Mouse (Mus musculus) E14TG2a.4 (cell line): ENCODE results near the gene Gm21985.

ENCODE experiments used
- CTCF ChIP-seq: conservative IDR thresholded peaks from 2 replicates; pipeline ENCODE4 v1.5.1; 2014; ENCODE audit warnings: low read length
- NANOG ChIP-seq: IDR thresholded peaks from 2 replicates; pipeline ENCODE4 v1.6.1; 2014; ENCODE audit warnings: borderline replicate concordance, low read length, mixed read lengths
- POU5F1 ChIP-seq: IDR thresholded peaks from 2 replicates; pipeline ENCODE4 v1.6.1; 2014; ENCODE audit warnings: low read length, borderline replicate concordance

- no peak for TF ChIP-seq CTCF
- no peak for TF ChIP-seq NANOG
- TF ChIP-seq POU5F1: no peak
These were observed 103.8 kb downstream of the Gm21985 start for GRCm38 (mm10) chr2:112369941-112370340.
